Mouse (Mus musculus): ENCODE results near the gene Clk3.

- no peak for TF ChIP-seq EP300 (IDR thresholded peaks at IDR 0.05; ENCODE audit: low read depth)
- TF ChIP-seq CTCF (IDR thresholded peaks at IDR 0.05; ENCODE audit: low read depth) = peak; percentile 22; the same call in 1 of the 2 replicates
Observed at GRCm38 (mm10) chr9:57811793-57812733, 46.4 kb upstream of the Clk3 start.

Data from heart, postnatal 0 days (tissue).